Mouse (Mus musculus) intestine, postnatal 0 days (tissue): ENCODE measurements around the gene Rabac1. TPM values are rescaled to one million over a fixed set of nuclear protein-coding genes. Genes with fewer than 3 reads are reported as not detected.

Experiments
- ATAC-seq: fragments of 200-750 bp; cut with Nextera tagmentation; 2 replicates; pipeline ENCODE4 v1.8.0; 2017; ENCODE audit warnings: mild to moderate bottlenecking, moderate TSS enrichment, moderate library complexity
- H3K27ac ChIP-seq: fragments of 300-500 bp; sonication (generic); 2 replicates; pipeline ENCODE4 v1.5.1; 2014; ENCODE audit warnings: mild to moderate bottlenecking, low read depth, low read length, moderate library complexity
- H3K27me3 ChIP-seq: fragments of 300-500 bp; sonication (generic); replicated peaks from 2 replicates; pipeline ENCODE4 v1.6.1; 2014; ENCODE audit warnings: low read length, mixed read lengths; ENCODE audit not compliant: control insufficient read depth, insufficient read depth
- H3K36me3 ChIP-seq: fragments of 300-500 bp; sonication (generic); 2 replicates; pipeline ENCODE4 v1.6.1; 2014; ENCODE audit warnings: mild to moderate bottlenecking, moderate library complexity; ENCODE audit not compliant: control insufficient read depth, insufficient read depth
- H3K4me1 ChIP-seq: fragments of 300-500 bp; sonication (generic); replicated peaks from 2 replicates; pipeline ENCODE4 v1.6.1; 2014; ENCODE audit warnings: antibody characterized with exemption, low read length, mixed read lengths; ENCODE audit not compliant: control insufficient read depth, insufficient read depth
- H3K4me2 ChIP-seq: fragments of 300-500 bp; sonication (generic); replicated peaks from 2 replicates; pipeline ENCODE4 v1.6.1; 2014; ENCODE audit warnings: low read depth, mild to moderate bottlenecking, moderate library complexity
- H3K4me3 ChIP-seq: fragments of 300-500 bp; sonication (generic); 2 replicates; pipeline ENCODE4 v1.5.1; 2014; ENCODE audit warnings: low read depth, low read length
- H3K9ac ChIP-seq: fragments of 300-500 bp; sonication (generic); 2 replicates; pipeline ENCODE4 v1.6.1; 2014; ENCODE audit warnings: mild to moderate bottlenecking, low read depth, low read length
- H3K9me3 ChIP-seq: fragments of 300-500 bp; sonication (generic); 2 replicates; pipeline ENCODE4 v1.6.1; 2016; ENCODE audit warnings: mixed run types; ENCODE audit not compliant: control insufficient read depth
- CTCF ChIP-seq: sonication (generic); IDR thresholded peaks from 2 replicates; pipeline ENCODE4 v1.5.1; 2016; ENCODE audit warnings: low read depth, mild to moderate bottlenecking, control low read depth, antibody characterized with exemption, moderate library complexity
- WGBS: fragments of 180-500 bp; shearing (Covaris S2); extraction: QIAGEN DNeasy Blood & Tissue Kit; methylation state at CpG from one replicate; pipeline ENCODE4 v1.1.7; 2014; 5-methylcytosine and 5-hydroxymethylcytosine counted together
- polyA plus RNA-seq: library from polyadenylated mRNA; unstranded; fragments of >200 nt; fragmentation: Nextera tagmentation; extraction: Ambion mirVana; gene quantifications from 2 replicates; pipeline ENCODE4 v1.2.1, GENCODE M21; 2015

The Rabac1 gene
- polyA plus RNA-seq, 1 experiment from 2014 or later, result 129 TPM

- no peak for ATAC-seq
- peaks cover 60% of the 10 kb centered on the region for H3K27me3 ChIP-seq
- TF ChIP-seq CTCF, result no peak
- H3K4me3 ChIP-seq, result no peak overlapping the region
- H3K9me3 ChIP-seq, result no peaks in the 10 kb centered on the region
- no peaks in the 10 kb centered on the region for H3K4me1 ChIP-seq
- H3K27ac ChIP-seq, result no peak overlapping the region
- no peak overlapping the region for H3K9ac ChIP-seq
- 29% methylated on average over 8 of the region's 8 CpGs for WGBS
- H3K36me3 ChIP-seq, result no peaks in the 10 kb centered on the region; the same call in 1 of the 2 replicates
- no peak overlapping the region for H3K4me2 ChIP-seq
These were observed 35.2 kb upstream of the Rabac1 start for GRCm38 (mm10) chr7:25007609-25008374.

- no peak for TF ChIP-seq CTCF
- WGBS, result 76% methylated on average over 12 of the region's 12 CpGs
- no peak for ATAC-seq
- Histone ChIP-seq H3K9ac (no peak overlapping the region), H3K27me3 (peaks cover 60% of the 10 kb centered on the region), H3K36me3 (no peaks in the 10 kb centered on the region; the same call in 1 of the 2 replicates), H3K9me3 (no peaks in the 10 kb centered on the region), H3K4me3 (no peak overlapping the region), H3K27ac (no peak overlapping the region), H3K4me1 (no peaks in the 10 kb centered on the region), H3K4me2 (no peak overlapping the region)
These were observed 34.2 kb upstream of the Rabac1 start for GRCm38 (mm10) chr7:25006586-25007364.

- ATAC-seq, result no peak
- WGBS, result 57% methylated on average over 3 of the region's 3 CpGs
These were observed 33.6 kb upstream of the Rabac1 start for GRCm38 (mm10) chr7:25006171-25006570.

GRCm38 (mm10) chr7:25005421-25006065 is 33.0 kb upstream of the Rabac1 start, which contains the start of gene Atp1a3:
Gene Atp1a3, minus strand, starts transcription at chr7:25005958.
- Histone ChIP-seq H3K4me3 (peak within 1 kb of the TSS; percentile 23; the same call in 1 of the 2 replicates), H3K9ac (no peak within 1 kb of the TSS), H3K36me3 (no peaks in the 10 kb centered on the region; the same call in 1 of the 2 replicates), H3K27me3 (peaks cover 50% of the 10 kb centered on the region), H3K4me1 (no peaks in the 10 kb centered on the region), H3K9me3 (no peaks in the 10 kb centered on the region), H3K27ac (no peak within 1 kb of the TSS), H3K4me2 (peak within 1 kb of the TSS; percentile 53)
- TF ChIP-seq CTCF, result no peak
- 2% methylated on average over 54 of the region's 54 CpGs for WGBS
- ATAC-seq, result no peak

More at GRCm38 (mm10) chr7:25006171-25006570, 33.6 kb upstream of the Rabac1 start:
- H3K36me3 ChIP-seq, result no peaks in the 10 kb centered on the region; the same call in 1 of the 2 replicates
- TF ChIP-seq CTCF, result no peak
- H3K9me3 ChIP-seq, result no peaks in the 10 kb centered on the region
- no peak overlapping the region for H3K27ac ChIP-seq
- H3K4me2 ChIP-seq, result peak overlapping the region; percentile 53; the same call in 1 of the 2 replicates
- H3K4me1 ChIP-seq, result no peaks in the 10 kb centered on the region
- no peak overlapping the region for H3K9ac ChIP-seq
- H3K4me3 ChIP-seq, result no peak overlapping the region
- peaks cover 56% of the 10 kb centered on the region for H3K27me3 ChIP-seq

- TF ChIP-seq CTCF, result no peak
- H3K4me1 ChIP-seq, result no peaks in the 10 kb centered on the region
- no peak overlapping the region for H3K9ac ChIP-seq
- no peaks in the 10 kb centered on the region for H3K9me3 ChIP-seq
- H3K27ac ChIP-seq, result no peak overlapping the region
- 0 out of 2 replicates have a peak overlapping the region, but pooled peaks have one; percentile 23 for H3K4me3 ChIP-seq
- H3K36me3 ChIP-seq, result no peaks in the 10 kb centered on the region
- H3K27me3 ChIP-seq, result peaks cover 42% of the 10 kb centered on the region
- no peak for ATAC-seq
- no peak overlapping the region for H3K4me2 ChIP-seq
- 58% methylated on average over 6 of the region's 9 CpGs for WGBS
These were observed 32.3 kb upstream of the Rabac1 start for GRCm38 (mm10) chr7:25004806-25005205.

GRCm38 (mm10) chr7:25003820-25004388 is 31.4 kb upstream of the Rabac1 start:
- H3K9ac ChIP-seq, result no peak overlapping the region
- H3K4me1 ChIP-seq, result no peaks in the 10 kb centered on the region
- 85% methylated on average over 8 of the region's 8 CpGs for WGBS
- no peak overlapping the region for H3K27ac ChIP-seq
- no peak overlapping the region for H3K4me2 ChIP-seq
- no peaks in the 10 kb centered on the region for H3K36me3 ChIP-seq
- H3K4me3 ChIP-seq, result no peak overlapping the region
- no peak for ATAC-seq
- H3K27me3 ChIP-seq, result peaks cover 33% of the 10 kb centered on the region
- no peak for TF ChIP-seq CTCF
- no peaks in the 10 kb centered on the region for H3K9me3 ChIP-seq
